Mouse (Mus musculus): ENCODE results near the gene Ykt6. TPM values are rescaled to one million over a fixed set of nuclear protein-coding genes. Genes with fewer than 3 reads are reported as not detected.

Ykt6 gene
- polyA plus RNA-seq, 1 experiment from 2014 or later, result 33.1 TPM

DNA sequence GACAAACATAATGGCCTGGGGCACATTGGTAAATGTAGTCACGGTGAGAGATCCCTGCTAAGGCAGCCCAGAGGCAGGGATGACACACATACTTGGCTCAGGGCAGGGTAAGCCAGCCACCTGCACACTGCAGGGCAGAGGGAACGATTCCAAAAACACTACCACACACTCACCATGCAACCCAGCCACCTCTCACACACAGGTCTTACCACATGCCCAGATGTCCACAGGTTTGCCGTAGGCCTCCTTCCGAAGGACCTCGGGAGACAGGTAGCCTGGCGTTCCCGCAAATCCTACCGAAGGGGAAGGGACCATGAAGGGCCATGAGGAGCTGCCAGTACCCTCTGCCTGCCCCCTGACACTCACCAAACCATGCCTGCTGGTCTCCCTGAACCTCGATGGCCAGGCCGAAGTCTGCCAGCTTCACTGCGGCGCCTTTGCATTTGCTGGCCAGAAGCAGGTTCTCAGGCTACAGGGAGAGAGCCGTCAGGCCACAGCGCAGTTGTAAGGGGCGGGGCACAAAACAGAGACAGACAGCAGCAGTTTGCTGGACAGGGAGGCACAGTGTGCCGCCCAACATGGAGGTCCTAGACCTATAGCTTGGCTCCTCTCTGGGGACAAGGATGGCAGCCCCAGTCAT is 34.6 kb downstream of the Ykt6 start:
- ATAC-seq (ENCODE audit: low read depth), result no peak

DNA sequence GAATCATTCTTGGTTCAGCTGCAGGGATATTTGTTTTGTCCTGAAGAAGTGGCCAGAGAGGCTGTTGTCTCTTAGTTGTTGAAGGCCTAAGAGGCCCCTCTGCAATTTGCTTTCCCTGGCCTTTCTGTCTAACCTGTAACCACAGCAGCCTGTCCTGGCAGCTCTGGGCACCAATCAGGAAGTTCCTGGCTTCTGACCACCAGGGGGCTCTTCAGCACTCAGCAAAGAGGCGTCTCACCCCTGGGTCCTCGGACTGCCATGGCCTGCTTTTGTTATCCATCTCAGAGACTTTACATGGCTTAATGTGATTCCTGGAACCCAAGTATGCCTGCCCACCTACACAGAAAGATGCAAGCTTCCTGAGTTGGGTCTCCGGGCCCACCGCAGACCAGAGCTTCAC is 35.4 kb downstream of the Ykt6 start:
- no peaks in the 10 kb centered on the region for H3K4me1 ChIP-seq (ENCODE audit: control insufficient read depth, insufficient read depth, low read length)
- no peak overlapping the region for H3K27ac ChIP-seq (replicated peaks; ENCODE audit: low read depth, low read length)
- H3K9me3 ChIP-seq (ENCODE audit: control insufficient read depth, low read length), result no peaks in the 10 kb centered on the region
- DNase-seq (ENCODE audit: low spot score), result peak; percentile 69
- ATAC-seq (ENCODE audit: low read depth), result no peak
- H3K4me3 ChIP-seq (ENCODE audit: low read depth, low read length), result no peak overlapping the region
- WGBS, result 42% methylated on average over 4 of the region's 4 CpGs
- no peaks in the 10 kb centered on the region for H3K36me3 ChIP-seq (ENCODE audit: control insufficient read depth, insufficient read depth, low read length)
- no peak overlapping the region for H3K9ac ChIP-seq (ENCODE audit: low read depth, low read length)
- H3K27me3 ChIP-seq (replicated peaks; ENCODE audit: control insufficient read depth, insufficient read depth, low read length), result no peaks in the 10 kb centered on the region
- no peak overlapping the region for H3K4me2 ChIP-seq (ENCODE audit: low read depth, low read length)

More for the DNA sequence above, 34.6 kb downstream of the Ykt6 start:
- WGBS, result 81% methylated on average over 15 of the region's 16 CpGs
- DNase-seq (ENCODE audit: low spot score), result no peak
- Histone ChIP-seq H3K4me3 (ENCODE audit: low read depth, low read length) (no peak overlapping the region), H3K4me1 (ENCODE audit: control insufficient read depth, insufficient read depth, low read length) (no peaks in the 10 kb centered on the region), H3K36me3 (ENCODE audit: control insufficient read depth, insufficient read depth, low read length) (no peaks in the 10 kb centered on the region), H3K27ac (replicated peaks; ENCODE audit: low read depth, low read length) (no peak overlapping the region), H3K27me3 (replicated peaks; ENCODE audit: control insufficient read depth, insufficient read depth, low read length) (no peaks in the 10 kb centered on the region), H3K9me3 (ENCODE audit: control insufficient read depth, low read length) (no peaks in the 10 kb centered on the region), H3K9ac (ENCODE audit: low read depth, low read length) (no peak overlapping the region), H3K4me2 (ENCODE audit: low read depth, low read length) (no peak overlapping the region)

DNA sequence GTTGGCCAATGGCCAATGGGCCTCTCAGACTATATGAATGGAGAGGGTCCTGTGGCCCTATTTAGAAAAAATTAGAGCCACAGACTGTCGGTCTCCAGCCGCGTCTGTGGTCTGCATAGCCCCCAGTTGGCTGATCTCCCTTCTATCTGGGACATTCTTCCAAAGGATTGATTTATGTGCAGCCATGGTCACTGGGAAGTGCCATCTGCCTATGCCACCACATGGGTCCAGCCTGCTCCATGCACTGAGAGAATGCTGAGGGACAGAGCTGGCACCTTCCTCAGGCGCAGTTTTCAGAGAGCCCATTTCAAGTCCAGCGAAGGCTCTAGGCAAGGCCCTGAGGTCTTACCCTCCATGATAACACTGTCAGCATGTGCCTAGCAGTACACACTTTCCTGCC is 38.7 kb downstream of the Ykt6 start:
- no peak overlapping the region for H3K27ac ChIP-seq (replicated peaks; ENCODE audit: low read depth, low read length)
- DNase-seq (ENCODE audit: low spot score), result no peak
- WGBS, result 71% methylated on average over 5 of the region's 5 CpGs

DNA sequence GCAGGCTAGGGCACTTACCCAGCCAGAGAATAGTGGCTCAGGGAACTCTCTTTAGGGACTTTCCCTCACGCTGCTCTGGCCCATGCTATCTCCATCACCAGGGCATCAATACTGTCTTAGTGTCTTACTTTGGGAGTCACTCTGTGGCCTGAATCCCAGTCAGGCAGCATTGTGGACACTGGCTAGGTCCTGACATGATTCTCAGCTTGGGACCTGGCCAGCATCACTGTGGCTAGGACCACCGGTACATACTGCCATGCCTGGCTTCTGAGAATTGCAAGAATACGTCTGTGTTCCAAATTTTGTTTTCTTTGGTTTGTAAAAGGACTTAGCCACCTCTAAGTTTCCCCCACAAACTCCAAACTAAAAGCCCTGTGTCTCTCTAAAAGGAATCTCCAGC is 39.4 kb downstream of the Ykt6 start:
- Histone ChIP-seq H3K4me2 (ENCODE audit: low read depth, low read length) (no peak overlapping the region), H3K4me1 (ENCODE audit: control insufficient read depth, insufficient read depth, low read length) (peaks cover 5% of the 10 kb centered on the region), H3K4me3 (ENCODE audit: low read depth, low read length) (no peak overlapping the region), H3K9me3 (ENCODE audit: control insufficient read depth, low read length) (no peaks in the 10 kb centered on the region), H3K27me3 (replicated peaks; ENCODE audit: control insufficient read depth, insufficient read depth, low read length) (no peaks in the 10 kb centered on the region), H3K27ac (replicated peaks; ENCODE audit: low read depth, low read length) (no peak overlapping the region), H3K9ac (ENCODE audit: low read depth, low read length) (no peak overlapping the region), H3K36me3 (ENCODE audit: control insufficient read depth, insufficient read depth, low read length) (no peaks in the 10 kb centered on the region)
- 81% methylated on average over 3 of the region's 3 CpGs for WGBS
- DNase-seq (ENCODE audit: low spot score) (no peak), ATAC-seq (ENCODE audit: low read depth) (no peak)

More for the DNA sequence above, 38.7 kb downstream of the Ykt6 start:
- Histone ChIP-seq H3K27me3 (replicated peaks; ENCODE audit: control insufficient read depth, insufficient read depth, low read length) (no peaks in the 10 kb centered on the region), H3K9me3 (ENCODE audit: control insufficient read depth, low read length) (no peaks in the 10 kb centered on the region), H3K36me3 (ENCODE audit: control insufficient read depth, insufficient read depth, low read length) (no peaks in the 10 kb centered on the region), H3K9ac (ENCODE audit: low read depth, low read length) (no peak overlapping the region), H3K4me1 (ENCODE audit: control insufficient read depth, insufficient read depth, low read length) (no peaks in the 10 kb centered on the region), H3K4me3 (ENCODE audit: low read depth, low read length) (no peak overlapping the region), H3K4me2 (ENCODE audit: low read depth, low read length) (no peak overlapping the region)
- no peak for ATAC-seq (ENCODE audit: low read depth)

DNA sequence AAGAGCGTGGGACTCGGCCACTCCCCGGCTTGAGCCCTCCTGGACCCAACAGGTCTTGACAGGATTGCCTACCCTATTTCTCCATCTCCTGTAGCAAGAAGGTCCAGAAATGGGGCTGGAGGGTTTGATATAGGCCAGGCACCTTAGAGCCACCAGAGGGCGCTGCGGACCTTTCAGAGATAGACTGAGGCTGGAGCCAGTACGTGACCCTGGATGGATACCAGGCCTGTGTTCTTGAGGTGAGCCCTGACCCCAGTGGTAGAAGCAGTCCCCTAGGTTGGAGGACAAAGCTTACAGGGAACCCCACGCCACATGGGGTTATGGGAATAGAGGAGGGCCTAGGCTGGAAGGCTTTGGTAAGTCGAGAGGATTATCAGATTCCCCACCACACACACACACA is 40.5 kb downstream of the Ykt6 start:
- WGBS, result 12% methylated on average over 7 of the region's 8 CpGs
- no peaks in the 10 kb centered on the region for H3K9me3 ChIP-seq (ENCODE audit: control insufficient read depth, low read length)
- DNase-seq (ENCODE audit: low spot score) (peak; percentile 87), ATAC-seq (ENCODE audit: low read depth) (peak; percentile 30; the same call in 1 of the 2 replicates)
- no peak overlapping the region for H3K4me2 ChIP-seq (ENCODE audit: low read depth, low read length)
- H3K36me3 ChIP-seq (ENCODE audit: control insufficient read depth, insufficient read depth, low read length), result no peaks in the 10 kb centered on the region
- no peaks in the 10 kb centered on the region for H3K27me3 ChIP-seq (replicated peaks; ENCODE audit: control insufficient read depth, insufficient read depth, low read length)
- H3K9ac ChIP-seq (ENCODE audit: low read depth, low read length), result no peak overlapping the region
- no peak overlapping the region for H3K27ac ChIP-seq (replicated peaks; ENCODE audit: low read depth, low read length)
- no peak overlapping the region for H3K4me3 ChIP-seq (ENCODE audit: low read depth, low read length)
- peaks cover 16% of the 10 kb centered on the region for H3K4me1 ChIP-seq (ENCODE audit: control insufficient read depth, insufficient read depth, low read length)

DNA sequence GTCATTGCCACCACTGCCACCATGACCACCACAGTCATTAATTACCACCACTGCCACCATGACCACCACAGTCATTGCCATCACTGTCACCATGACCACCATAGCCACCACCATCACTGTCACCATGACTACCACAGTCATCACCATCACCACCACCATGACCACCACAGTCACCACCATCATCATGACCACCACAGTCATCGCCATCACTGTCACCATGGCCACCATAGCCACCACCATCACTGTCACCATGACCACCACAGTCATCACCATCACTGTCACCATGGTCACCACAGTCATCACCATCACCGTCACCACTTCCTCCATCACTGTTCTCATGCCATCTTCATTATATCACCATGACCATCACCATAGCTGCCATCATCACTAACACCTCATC is 43.0 kb downstream of the Ykt6 start:
- ATAC-seq (ENCODE audit: low read depth) (no peak), DNase-seq (ENCODE audit: low spot score) (no peak)
- H3K36me3 ChIP-seq (ENCODE audit: control insufficient read depth, insufficient read depth, low read length), result no peaks in the 10 kb centered on the region
- WGBS, result 96% methylated on average over 2 of the region's 2 CpGs
- no peak overlapping the region for H3K4me2 ChIP-seq (ENCODE audit: low read depth, low read length)
- H3K9ac ChIP-seq (ENCODE audit: low read depth, low read length), result no peak overlapping the region
- no peaks in the 10 kb centered on the region for H3K9me3 ChIP-seq (ENCODE audit: control insufficient read depth, low read length)
- H3K27me3 ChIP-seq (replicated peaks; ENCODE audit: control insufficient read depth, insufficient read depth, low read length), result no peaks in the 10 kb centered on the region
- no peak overlapping the region for H3K4me3 ChIP-seq (ENCODE audit: low read depth, low read length)
- H3K27ac ChIP-seq (replicated peaks; ENCODE audit: low read depth, low read length), result no peak overlapping the region
- H3K4me1 ChIP-seq (ENCODE audit: control insufficient read depth, insufficient read depth, low read length), result peaks cover 16% of the 10 kb centered on the region

DNA sequence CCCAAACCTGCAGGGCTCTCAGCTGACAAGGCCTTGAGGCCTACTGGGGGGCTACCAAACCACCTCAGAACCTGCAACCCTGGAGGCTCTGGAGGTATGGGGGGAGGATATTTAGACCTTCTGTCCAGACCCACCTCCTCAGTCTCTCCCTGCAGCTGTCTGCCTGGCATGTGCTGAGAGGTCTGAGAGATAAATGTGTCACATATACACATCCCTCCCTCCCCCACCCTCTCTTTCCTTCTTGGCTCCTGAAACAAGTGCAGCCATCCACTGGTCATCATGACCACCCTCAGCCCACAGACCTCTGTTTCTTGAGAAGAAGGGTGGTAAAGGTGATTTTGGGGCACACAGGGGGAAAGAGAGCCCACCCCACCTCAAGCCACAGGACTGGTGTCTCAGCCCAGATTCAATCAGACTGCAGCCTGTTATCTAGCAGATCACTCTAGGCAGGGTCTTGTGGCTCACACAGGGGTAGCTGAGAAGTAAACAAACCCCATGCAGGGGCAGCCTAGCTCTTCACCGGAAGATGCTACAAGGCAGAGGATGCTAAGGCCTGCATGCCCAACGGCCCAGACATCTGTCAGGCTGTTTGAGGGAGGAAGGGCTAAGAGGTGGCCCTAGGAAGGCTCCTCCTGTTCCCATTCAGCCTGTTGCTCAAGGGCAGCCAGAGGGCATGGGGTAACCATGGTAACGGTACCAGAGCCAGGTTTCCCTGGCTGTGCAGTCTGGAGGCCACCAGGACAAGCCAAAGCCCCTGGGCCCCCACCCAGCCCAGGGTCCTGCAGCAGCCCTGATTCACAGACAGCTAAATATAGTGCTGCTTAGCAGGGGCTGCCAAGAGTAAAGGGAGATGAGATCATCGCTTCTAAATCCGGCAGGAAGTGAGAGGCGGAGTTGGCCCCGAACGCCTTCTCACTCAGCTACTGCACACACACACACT is 44.6 kb downstream of the Ykt6 start:
- no peak overlapping the region for H3K4me3 ChIP-seq (ENCODE audit: low read depth, low read length)
- H3K9me3 ChIP-seq (ENCODE audit: control insufficient read depth, low read length), result no peaks in the 10 kb centered on the region
- H3K9ac ChIP-seq (ENCODE audit: low read depth, low read length), result 0 out of 2 replicates have a peak overlapping the region, but pooled peaks have one; percentile 10
- H3K4me2 ChIP-seq (ENCODE audit: low read depth, low read length), result no peak overlapping the region
- H3K36me3 ChIP-seq (ENCODE audit: control insufficient read depth, insufficient read depth, low read length), result no peaks in the 10 kb centered on the region
- DNase-seq (ENCODE audit: low spot score), result peak; percentile 94
- peak; percentile 95 for ATAC-seq (ENCODE audit: low read depth)
- H3K27me3 ChIP-seq (replicated peaks; ENCODE audit: control insufficient read depth, insufficient read depth, low read length), result peaks cover 5% of the 10 kb centered on the region; the same call in 1 of the 2 replicates
- WGBS, result 6% methylated on average over 7 of the region's 8 CpGs
- H3K27ac ChIP-seq (replicated peaks; ENCODE audit: low read depth, low read length), result peak overlapping the region; percentile 65
- H3K4me1 ChIP-seq (ENCODE audit: control insufficient read depth, insufficient read depth, low read length), result peaks cover 16% of the 10 kb centered on the region

DNA sequence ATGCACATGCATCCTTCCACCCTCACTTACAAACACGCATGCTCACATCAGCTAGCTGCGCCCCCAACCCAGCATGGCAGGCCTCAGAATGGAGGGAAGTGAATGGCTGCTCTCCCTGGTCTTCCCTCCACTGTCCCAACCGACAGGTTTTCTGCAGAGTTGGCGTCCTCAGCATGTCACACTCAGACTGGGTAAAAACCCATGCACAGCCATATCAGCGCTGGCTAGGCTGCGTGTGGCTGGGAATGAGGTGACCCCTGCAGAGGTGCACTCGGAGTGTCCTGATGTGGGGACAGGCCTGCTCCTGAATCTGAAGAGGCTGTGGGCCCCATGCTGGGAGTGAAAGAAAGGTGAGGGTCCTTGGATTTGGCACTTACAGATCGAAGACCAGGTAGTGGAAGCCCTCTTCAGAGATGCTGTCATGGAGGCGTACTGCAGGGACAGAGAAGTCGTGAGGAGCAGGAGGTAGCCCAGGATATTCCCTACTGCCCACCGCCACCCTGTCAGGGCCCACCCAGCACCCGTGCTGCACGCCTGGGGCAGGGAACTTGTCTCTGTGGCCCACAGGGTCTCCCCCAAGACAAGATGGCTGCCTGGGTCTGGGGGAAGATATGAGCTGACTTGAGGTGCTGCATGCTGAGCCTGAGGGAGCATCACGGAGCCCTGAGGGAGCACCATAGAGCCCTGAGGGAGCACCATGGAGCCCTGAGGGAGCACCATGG is 45.6 kb downstream of the Ykt6 start:
- H3K9ac ChIP-seq (ENCODE audit: low read depth, low read length), result no peak overlapping the region
- no peaks in the 10 kb centered on the region for H3K9me3 ChIP-seq (ENCODE audit: control insufficient read depth, low read length)
- peaks cover 5% of the 10 kb centered on the region; the same call in 1 of the 2 replicates for H3K27me3 ChIP-seq (replicated peaks; ENCODE audit: control insufficient read depth, insufficient read depth, low read length)
- 76% methylated on average over 14 of the region's 14 CpGs for WGBS
- DNase-seq (ENCODE audit: low spot score) (no peak), ATAC-seq (ENCODE audit: low read depth) (0 out of 2 replicates have a peak, but pooled peaks have one; percentile 6)
- peak overlapping the region; percentile 65; the same call in 1 of the 2 replicates for H3K27ac ChIP-seq (replicated peaks; ENCODE audit: low read depth, low read length)
- H3K4me2 ChIP-seq (ENCODE audit: low read depth, low read length), result no peak overlapping the region
- H3K4me1 ChIP-seq (ENCODE audit: control insufficient read depth, insufficient read depth, low read length), result peaks cover 16% of the 10 kb centered on the region
- no peaks in the 10 kb centered on the region for H3K36me3 ChIP-seq (ENCODE audit: control insufficient read depth, insufficient read depth, low read length)
- H3K4me3 ChIP-seq (ENCODE audit: low read depth, low read length), result no peak overlapping the region

Data from embryonic facial prominence, embryonic 14.5 days (tissue).